ENCODE assay signal across 24 mouse cellular contexts in the genomic region with DNA sequence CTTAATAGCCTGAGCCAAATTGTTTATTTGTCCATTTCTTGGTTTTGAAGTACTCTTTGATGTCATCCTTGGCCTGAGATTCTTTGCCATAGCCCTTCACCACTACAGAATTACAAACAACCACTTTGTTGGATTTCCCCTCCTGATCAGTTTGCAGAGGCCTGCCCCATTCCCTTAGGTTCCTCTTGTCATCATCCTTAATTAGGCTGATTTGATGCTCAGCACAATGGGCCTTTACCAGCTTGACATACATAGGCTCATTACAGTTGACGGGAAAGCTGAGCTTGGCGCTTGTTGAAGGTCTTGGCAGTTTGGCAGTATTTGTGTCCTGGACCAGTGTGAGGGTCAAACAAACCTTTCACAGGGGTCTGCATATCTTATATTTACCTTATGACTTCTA.
DNase-seq lines count a peak whose midpoint lies in the region; ATAC-seq and TF ChIP-seq lines count a peak whose summit lies in the region.
"Had no signal": no experiment of that assay in that cellular context is flagged by ENCODE, and none has a peak within 500 bp of the region (broad histone marks: within the 10 kb centered on the region; RNA-seq: fewer than 3 reads in every experiment).

No protein-coding gene starts in this region.

- TF ChIP-seq CTCF in forebrain, postnatal 0 days (IDR thresholded peaks at IDR 0.05; ENCODE audit: low read depth): no peak
- no peak for TF ChIP-seq CTCF in brain, embryonic 14.5 days (IDR thresholded peaks at IDR 0.05; ENCODE audit: borderline replicate concordance, extremely low read depth, insufficient read depth, insufficient read length)

- H3K36me3 ChIP-seq in forebrain, embryonic 13.5 days (ENCODE audit: poor library complexity, severe bottlenecking): no peaks in the 10 kb centered on the region
- no peaks in the 10 kb centered on the region for H3K36me3 ChIP-seq in forebrain, postnatal 0 days (ENCODE audit: insufficient read depth)
- H3K36me3 ChIP-seq in forebrain, embryonic 16.5 days (ENCODE audit: control insufficient read depth, insufficient read depth): no peaks in the 10 kb centered on the region
- no peaks in the 10 kb centered on the region for H3K36me3 ChIP-seq in forebrain, embryonic 12.5 days (replicated peaks)
- H3K36me3 ChIP-seq: embryonic facial prominence, embryonic 10.5 days; embryonic facial prominence, embryonic 12.5 days; forebrain, embryonic 15.5 days; G1E had no signal

- H3K4me2 ChIP-seq in forebrain, embryonic 13.5 days: no peak overlapping the region
- H3K4me2 ChIP-seq in forebrain, postnatal 0 days (ENCODE audit: low read depth): no peak overlapping the region
- no peak overlapping the region for H3K4me2 ChIP-seq in forebrain, embryonic 16.5 days (ENCODE audit: low read length)
- no peak overlapping the region for H3K4me2 ChIP-seq in forebrain, embryonic 12.5 days
- H3K4me2 ChIP-seq: embryonic facial prominence, embryonic 12.5 days; forebrain, embryonic 15.5 days had no signal

- TF ChIP-seq POLR2A in brain, embryonic 14.5 days (IDR thresholded peaks at IDR 0.05; ENCODE audit: borderline replicate concordance, extremely low read depth, insufficient read depth, insufficient read length, poor library complexity, severe bottlenecking): no peak

- WGBS in forebrain, embryonic 13.5 days: 57% methylated on average over 2 of the region's 2 CpGs
- WGBS in forebrain, postnatal 0 days: 41% methylated on average over 2 of the region's 2 CpGs
- 44% methylated on average over 2 of the region's 2 CpGs for WGBS in forebrain, embryonic 16.5 days
- WGBS in forebrain, embryonic 12.5 days: 66% methylated on average over 2 of the region's 2 CpGs

- DNase-seq in forebrain, postnatal 0 days: no peak
- DNase-seq in brain, embryonic 14.5 days (ENCODE audit: low read depth): peak; percentile 65
- DNase-seq in retina, postnatal 1 day: peak; percentile 64
- DNase-seq in right cerebral cortex, postnatal 25 days: no peak
- DNase-seq: adrenal gland, adult 8-10 months; adrenal gland, postnatal 14 days; adrenal gland, postnatal 36 days; B cell, adult 2 months; cerebellum, adult 11-12 months; cerebellum, adult 2 months; cerebellum, adult 9-10 months; cerebellum, postnatal 10 days; cerebellum, postnatal 25 days had no signal

- no peak overlapping the region for H3K9ac ChIP-seq in forebrain, embryonic 13.5 days
- no peak overlapping the region for H3K9ac ChIP-seq in forebrain, postnatal 0 days
- no peak overlapping the region for H3K9ac ChIP-seq in forebrain, embryonic 16.5 days (replicated peaks; ENCODE audit: low read depth, low read length)
- no peak overlapping the region for H3K9ac ChIP-seq in forebrain, embryonic 12.5 days
- H3K9ac ChIP-seq: embryonic facial prominence, embryonic 12.5 days; forebrain, embryonic 15.5 days had no signal

- H3K4me3 ChIP-seq in forebrain, embryonic 13.5 days: no peak overlapping the region
- no peak overlapping the region for H3K4me3 ChIP-seq in forebrain, postnatal 0 days (ENCODE audit: low read depth, low read length)
- no peak overlapping the region for H3K4me3 ChIP-seq in forebrain, embryonic 16.5 days (replicated peaks; ENCODE audit: low read length)
- no peak overlapping the region for H3K4me3 ChIP-seq in forebrain, embryonic 12.5 days (replicated peaks)
- H3K4me3 ChIP-seq: embryonic facial prominence, embryonic 10.5 days; embryonic facial prominence, embryonic 12.5 days; forebrain, embryonic 15.5 days had no signal

- ATAC-seq in forebrain, embryonic 13.5 days: peak; percentile 33; the same call in 1 of the 2 replicates
- ATAC-seq in forebrain, postnatal 0 days: no peak
- ATAC-seq in forebrain, embryonic 16.5 days: 0 out of 2 replicates have a peak, but pooled peaks have one; percentile 23
- no peak for ATAC-seq in forebrain, embryonic 12.5 days (ENCODE audit: low FRiP score)
- ATAC-seq: activated CD4-positive, CD25-positive, alpha-beta regulatory T cell, adult 4 months; CD4-positive, CD25-positive, alpha-beta regulatory T cell, adult 4 months; forebrain, embryonic 15.5 days; Patski had no signal

- no peaks in the 10 kb centered on the region for H3K27me3 ChIP-seq in forebrain, embryonic 13.5 days
- H3K27me3 ChIP-seq in forebrain, postnatal 0 days (ENCODE audit: insufficient read depth, low read length): no peaks in the 10 kb centered on the region
- no peaks in the 10 kb centered on the region for H3K27me3 ChIP-seq in forebrain, embryonic 16.5 days (replicated peaks; ENCODE audit: control insufficient read depth, insufficient read depth, low read length)
- peaks cover 5% of the 10 kb centered on the region; the same call in 1 of the 2 replicates for H3K27me3 ChIP-seq in forebrain, embryonic 12.5 days
- H3K27me3 ChIP-seq: CH12.LX; embryonic facial prominence, embryonic 12.5 days; forebrain, embryonic 15.5 days; Patski had no signal

- H3K4me1 ChIP-seq in forebrain, embryonic 13.5 days: no peaks in the 10 kb centered on the region
- H3K4me1 ChIP-seq in forebrain, postnatal 0 days (ENCODE audit: insufficient read depth): 0 out of 2 replicates have a peak, but pooled peaks cover 4% of the 10 kb centered on the region
- no peaks in the 10 kb centered on the region for H3K4me1 ChIP-seq in forebrain, embryonic 16.5 days (replicated peaks; ENCODE audit: control insufficient read depth, insufficient read depth, low read length)
- H3K4me1 ChIP-seq in forebrain, embryonic 12.5 days: no peaks in the 10 kb centered on the region
- H3K4me1 ChIP-seq: forebrain, embryonic 15.5 days had no signal

- H3K27ac ChIP-seq in forebrain, embryonic 13.5 days: no peak overlapping the region
- H3K27ac ChIP-seq in forebrain, postnatal 0 days (ENCODE audit: low read depth, low read length): no peak overlapping the region
- no peak overlapping the region for H3K27ac ChIP-seq in forebrain, embryonic 16.5 days (ENCODE audit: low read length)
- H3K27ac ChIP-seq in forebrain, embryonic 12.5 days: no peak overlapping the region
- H3K27ac ChIP-seq: embryonic facial prominence, embryonic 10.5 days; embryonic facial prominence, embryonic 12.5 days; forebrain, embryonic 15.5 days had no signal

- H3K9me3 ChIP-seq in forebrain, embryonic 13.5 days (replicated peaks): no peaks in the 10 kb centered on the region
- no peaks in the 10 kb centered on the region for H3K9me3 ChIP-seq in forebrain, postnatal 0 days (ENCODE audit: low read length)
- no peaks in the 10 kb centered on the region for H3K9me3 ChIP-seq in forebrain, embryonic 16.5 days (ENCODE audit: control insufficient read depth, low read length)
- H3K9me3 ChIP-seq in forebrain, embryonic 12.5 days: no peaks in the 10 kb centered on the region
- H3K9me3 ChIP-seq: embryonic facial prominence, embryonic 10.5 days; embryonic facial prominence, embryonic 12.5 days; forebrain, embryonic 15.5 days; G1E had no signal

Comparison
In these comparisons a context has a peak if more than half of its experiments do, and no peak if none do; other contexts are left out.
1. ATAC-seq: peak in forebrain, embryonic 13.5 days (single experiment) and forebrain, embryonic 16.5 days (single experiment); none in forebrain, postnatal 0 days (single experiment) and forebrain, embryonic 12.5 days (single experiment).
2. DNase-seq: peak in brain, embryonic 14.5 days (single experiment) and retina, postnatal 1 day (single experiment); none in forebrain, postnatal 0 days (single experiment) and right cerebral cortex, postnatal 25 days (single experiment).